Mouse (Mus musculus) megakaryocyte progenitor cell, adult 5-6 weeks (primary cell): ENCODE measurements around the gene Ndufa6. TPM values are rescaled to one million over a fixed set of nuclear protein-coding genes. Genes with fewer than 3 reads are reported as not detected.
"Not testable (repeated sequence)": the region's sequence is repeated elsewhere in the genome, so short reads cannot be mapped to it uniquely, and the experiment has no call there.

Experiments
- ATAC-seq: replicated peaks from 2 replicates; pipeline ENCODE4 v1.8.0; 2016; ENCODE audit warnings: mild to moderate bottlenecking, moderate TSS enrichment, inconsistent platforms; ENCODE audit not compliant: poor library complexity
- total RNA-seq, 2 experiments: library from RNA; stranded (forward) in 1 of 2; stranded (reverse) in 1 of 2; fragments of 157-497, 149-512 nt in 1 of 2; fragments of 200-1000 nt in 1 of 2; gene quantifications; 2 replicates each; pipeline versions ENCODE4 v1.2.3 to v1.2.4; 2015 to 2017

Ndufa6 gene
- total RNA-seq, 2 experiments from 2014 or later = 168 to 244 TPM

DNA sequence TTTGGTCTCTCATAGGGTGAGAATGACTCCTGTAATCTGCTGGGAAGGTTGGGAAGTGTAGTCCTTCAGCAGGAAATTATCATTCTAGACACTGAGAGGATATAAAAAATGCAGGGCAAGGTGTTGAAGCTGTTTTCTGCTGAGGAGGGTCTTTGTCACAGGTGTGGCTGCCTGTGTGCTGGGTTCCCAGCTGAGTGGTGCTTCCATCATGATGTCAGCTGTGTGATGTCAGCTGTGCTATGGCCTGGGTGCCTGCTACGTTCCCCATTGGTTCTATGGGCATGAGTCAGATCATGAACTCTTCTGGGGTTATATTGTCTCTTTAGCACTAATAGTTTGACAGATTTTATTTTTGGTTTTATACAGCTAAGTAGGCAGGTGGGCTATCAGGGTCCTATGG lies 14.7 kb upstream of the Ndufa6 start:
- ATAC-seq = no peak

DNA sequence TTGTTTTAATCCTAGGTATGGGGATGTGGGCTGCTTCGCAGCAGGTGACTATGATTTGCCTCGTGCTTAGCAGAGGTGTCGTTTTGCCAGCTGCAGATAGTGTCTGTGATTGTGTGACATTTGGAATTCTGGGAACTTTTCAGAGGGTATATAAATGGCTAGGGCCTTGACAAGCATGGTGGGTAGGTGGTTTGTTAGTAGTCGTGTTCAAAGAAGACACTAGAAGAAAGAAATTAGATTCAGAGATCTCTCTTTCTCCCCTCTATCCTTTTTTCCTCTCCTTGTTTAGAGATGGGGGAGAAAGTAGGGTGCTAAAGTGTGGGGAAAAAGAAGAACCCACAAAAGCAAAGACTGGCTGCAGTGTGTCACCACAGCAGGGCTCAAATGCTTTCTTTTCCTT lies 14.0 kb upstream of the Ndufa6 start:
- ATAC-seq = no peak

GRCm38 (mm10) chr15:82364561-82364960 lies 10.4 kb upstream of the Ndufa6 start:
- not testable (repeated sequence) for ATAC-seq

- not testable (repeated sequence) for ATAC-seq
Observed at GRCm38 (mm10) chr15:82363801-82364200, 9.7 kb upstream of the Ndufa6 start.

GRCm38 (mm10) chr15:82362234-82362633 lies 8.1 kb upstream of the Ndufa6 start:
- ATAC-seq = no peak

- peak; percentile 97 for ATAC-seq
Observed at GRCm38 (mm10) chr15:82361459-82362018, 7.4 kb upstream of the Ndufa6 start.

DNA sequence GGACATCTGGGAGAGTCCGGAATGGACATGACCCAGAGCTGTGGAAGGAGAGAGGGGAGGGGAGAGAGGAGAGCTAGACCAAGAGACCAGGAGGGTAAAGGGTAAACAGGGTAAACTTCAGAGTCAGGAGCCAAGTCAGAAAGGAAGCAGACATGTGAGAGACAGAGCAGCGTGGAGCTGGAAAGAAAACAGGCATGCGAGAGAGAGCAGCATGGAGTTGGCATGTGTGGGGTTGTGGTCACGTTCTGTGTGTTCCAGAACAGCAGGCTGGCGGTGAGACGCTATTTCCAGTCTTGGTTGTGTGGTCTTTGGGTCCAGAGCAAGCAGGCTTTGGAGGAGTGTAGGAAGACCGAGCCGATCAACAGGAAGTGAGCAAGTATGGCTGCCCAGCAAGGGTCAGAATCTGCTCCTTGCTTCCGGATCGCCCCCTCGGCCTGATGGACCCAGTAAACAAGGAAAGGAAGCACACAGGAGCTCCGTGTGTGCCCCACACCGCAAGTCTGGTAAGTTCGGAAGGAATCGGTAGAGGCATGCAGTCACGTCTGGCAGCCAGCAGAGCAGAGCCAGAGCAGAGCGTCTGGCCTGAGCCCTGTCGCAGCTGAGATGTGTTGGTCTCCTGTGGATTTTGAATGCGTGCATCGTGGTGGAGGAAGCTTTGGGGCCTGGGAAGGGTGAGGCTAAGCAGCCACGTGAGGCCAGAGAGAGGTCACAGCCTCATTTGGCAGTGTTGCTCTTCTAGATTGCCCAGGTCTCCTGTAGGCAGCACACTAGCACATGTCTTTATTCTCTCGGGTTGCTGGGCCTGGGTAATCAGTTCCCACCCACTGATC lies 4.5 kb upstream of the Ndufa6 start:
- no peak for ATAC-seq

DNA sequence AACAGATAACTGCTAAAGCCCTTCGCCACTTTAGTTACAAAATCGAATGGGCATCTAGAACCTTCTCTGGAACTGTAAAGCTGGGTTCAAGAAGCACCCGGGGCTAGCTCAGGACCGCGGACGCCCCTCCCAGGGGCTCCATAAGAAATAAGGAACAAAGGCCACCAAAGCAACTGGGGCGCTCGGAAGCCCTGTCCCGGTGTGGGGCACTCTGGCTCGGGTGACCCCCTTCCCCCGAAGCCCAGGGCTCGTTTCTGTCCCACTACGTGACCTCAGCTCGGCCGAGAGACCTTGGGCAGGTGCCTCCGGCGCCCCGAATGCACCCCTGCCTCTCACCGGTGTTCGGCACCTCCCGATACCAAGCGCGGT lies 393 bp downstream of the Ndufa6 start:
- peak; percentile 4; the same call in 1 of the 2 replicates for ATAC-seq

- ATAC-seq = no peak
Observed at GRCm38 (mm10) chr15:82353078-82353744, 911 bp downstream of the Ndufa6 start.

DNA sequence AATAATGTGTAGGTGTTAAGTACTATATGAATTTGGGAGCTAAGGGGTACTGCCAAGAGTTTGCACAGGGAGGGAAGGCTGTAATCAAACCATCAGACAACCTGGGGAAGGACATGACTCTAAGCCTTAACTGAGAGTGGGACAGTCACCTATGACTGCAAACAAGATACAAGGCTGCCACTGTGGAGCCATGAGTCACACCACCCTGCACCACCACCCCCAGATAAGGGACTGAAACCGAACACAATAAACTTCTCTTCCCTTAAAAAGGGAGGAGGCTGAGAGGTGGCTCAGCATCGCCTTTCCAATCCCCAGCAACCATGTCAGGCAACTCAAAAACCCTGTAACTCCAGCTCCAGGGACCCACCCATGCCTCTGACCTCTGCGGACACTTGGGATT lies 2.6 kb downstream of the Ndufa6 start:
- ATAC-seq = peak; percentile 10; the same call in 1 of the 2 replicates

- ATAC-seq = no peak
Observed at GRCm38 (mm10) chr15:82350349-82350748, 3.8 kb downstream of the Ndufa6 start.

- ATAC-seq = no peak
Observed at GRCm38 (mm10) chr15:82348999-82349341, 5.2 kb downstream of the Ndufa6 start.

GRCm38 (mm10) chr15:82348258-82348998 lies 5.7 kb downstream of the Ndufa6 start:
- peak; percentile 22 for ATAC-seq

GRCm38 (mm10) chr15:82347852-82348251 lies 6.3 kb downstream of the Ndufa6 start:
- no peak for ATAC-seq

- no peak for ATAC-seq
Observed at GRCm38 (mm10) chr15:82347303-82347676, 6.8 kb downstream of the Ndufa6 start.

DNA sequence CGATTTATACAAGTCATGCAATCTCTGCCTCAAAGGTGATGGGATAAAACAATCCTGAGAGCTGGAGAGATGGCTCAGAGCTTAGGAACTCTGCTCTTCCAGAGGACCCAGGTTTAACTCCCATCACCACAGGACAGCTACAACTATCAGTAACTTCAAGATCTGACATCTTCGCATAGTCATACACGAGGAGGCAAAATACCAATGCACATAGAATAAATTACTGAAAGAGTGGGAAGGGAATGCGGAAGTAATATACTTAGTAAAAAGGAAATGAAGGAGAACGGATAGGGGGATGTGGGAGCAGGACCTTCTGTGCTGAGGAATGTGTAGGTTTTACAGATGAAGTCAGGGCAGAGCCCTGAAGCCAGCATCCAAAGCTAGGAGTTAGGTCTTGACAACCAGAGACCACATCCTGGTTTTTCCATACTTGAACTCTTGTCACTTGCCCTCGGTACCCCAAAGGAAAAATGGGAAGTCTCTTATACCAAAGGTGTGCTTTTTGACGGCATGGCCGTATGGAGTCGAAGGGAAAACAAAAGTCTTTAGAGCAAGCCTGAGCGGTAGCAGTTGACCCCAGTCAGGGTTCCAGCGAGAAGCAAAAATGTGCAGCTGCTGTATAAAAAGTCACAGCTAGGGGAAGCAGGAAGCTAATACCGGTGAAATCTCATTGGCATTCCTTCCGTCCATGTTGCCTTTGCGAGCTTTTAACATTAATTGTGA lies 7.4 kb downstream of the Ndufa6 start:
- ATAC-seq = no peak

DNA sequence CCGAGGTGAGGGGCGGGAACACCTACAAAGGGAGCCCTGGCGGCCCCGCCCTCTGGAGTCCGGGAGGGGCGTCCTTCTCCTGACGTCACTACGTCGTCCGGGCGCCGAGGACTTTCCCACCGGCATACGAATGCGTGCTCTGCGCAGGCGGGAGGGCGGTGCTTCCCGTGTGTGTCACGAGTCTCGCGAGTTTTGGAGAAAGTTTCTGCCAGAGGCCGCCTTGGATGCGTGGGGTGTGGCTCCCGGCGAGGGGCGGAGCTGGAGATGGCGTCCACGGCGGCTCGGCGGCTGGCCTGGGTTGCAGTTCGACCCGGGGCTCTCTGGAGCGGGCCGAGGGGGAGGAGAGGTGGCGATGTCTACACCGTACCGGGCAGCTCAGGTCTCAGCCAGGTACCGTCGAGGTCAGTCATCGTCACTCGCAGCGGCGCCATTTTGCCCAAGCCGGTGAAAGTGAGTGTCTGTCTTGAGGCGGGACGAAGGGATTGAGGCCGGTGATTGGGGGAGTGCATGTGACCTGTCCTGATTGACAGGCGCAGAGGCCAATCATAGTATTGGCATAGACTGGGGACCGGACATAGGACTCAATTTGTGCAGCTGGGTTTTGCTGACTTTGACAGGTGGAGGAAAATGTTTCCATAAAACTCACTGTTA lies 8.2 kb downstream of the Ndufa6 start:
- peak; percentile 69 for ATAC-seq

DNA sequence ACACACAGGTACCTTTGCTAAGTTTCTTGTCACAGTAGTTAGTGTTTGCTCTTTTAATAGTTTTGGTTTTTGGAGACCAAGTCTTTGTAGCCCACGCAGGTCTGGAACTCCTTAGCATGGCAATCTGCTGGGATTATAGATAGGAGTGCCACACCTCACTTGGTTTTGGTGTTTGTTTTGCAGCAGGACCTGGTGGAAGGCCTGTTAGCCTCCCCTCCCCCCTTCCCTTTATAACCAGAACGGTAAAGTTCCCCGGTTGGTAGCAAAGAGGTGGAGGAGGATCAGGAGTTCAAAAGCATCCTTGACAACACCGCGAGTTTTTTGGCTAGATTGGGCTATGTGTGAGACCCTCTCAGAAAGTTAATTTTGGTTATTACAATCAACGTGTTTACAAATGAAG lies 9.2 kb downstream of the Ndufa6 start:
- no peak for ATAC-seq

DNA sequence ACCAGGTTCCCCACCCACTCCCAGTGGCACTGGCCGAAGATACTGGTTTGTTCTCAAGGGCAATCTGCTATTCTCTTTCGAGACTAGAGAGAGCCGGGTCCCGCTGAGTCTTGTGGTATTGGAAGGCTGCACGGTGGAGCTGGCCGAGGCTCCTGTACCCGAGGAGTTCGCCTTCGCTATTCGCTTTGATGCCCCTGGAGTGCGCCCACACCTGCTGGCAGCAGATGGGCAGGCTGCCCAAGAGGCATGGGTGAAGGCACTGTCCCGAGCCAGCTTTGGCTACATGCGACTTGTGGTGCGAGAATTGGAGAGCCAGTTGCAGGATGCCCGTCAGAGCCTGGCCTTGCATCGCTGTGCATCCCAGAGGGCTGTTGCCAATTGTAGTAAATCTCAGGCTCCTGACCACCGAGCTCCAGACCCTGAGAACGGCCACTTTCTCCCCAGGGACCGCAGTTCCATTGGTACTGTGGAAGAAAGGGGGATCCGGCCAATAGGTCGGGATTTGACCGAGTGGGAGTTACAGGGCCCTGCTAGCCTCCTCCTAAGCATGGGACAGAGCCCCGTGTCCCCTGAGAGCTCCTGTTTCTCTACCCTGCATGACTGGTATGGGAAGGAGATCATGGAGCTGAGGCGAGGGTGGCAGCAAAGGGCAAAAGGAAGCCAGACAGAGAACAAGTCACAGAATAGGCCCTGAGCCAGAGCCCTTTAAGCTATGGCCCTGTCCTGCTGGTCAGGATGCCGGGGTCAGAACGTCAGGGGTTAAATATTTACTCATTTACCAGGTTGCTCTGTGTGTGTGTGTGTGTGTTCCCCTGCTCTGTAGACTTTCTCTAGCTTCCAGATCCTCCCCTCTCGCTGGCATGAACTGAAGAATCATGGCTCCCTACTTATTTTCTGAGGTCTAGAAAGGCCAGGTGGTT lies 10.5 kb downstream of the Ndufa6 start:
- ATAC-seq = no peak
